Mouse (Mus musculus) small intestine, adult 2 months (tissue): ENCODE results near the gene Notch1.

Experiments used
- CTCF ChIP-seq: fragments of 200-500 bp; IDR thresholded peaks from 2 replicates; pipeline ENCODE4 v1.5.1; 2012; ENCODE audit warnings: low read depth, mild to moderate bottlenecking, control low read depth, inconsistent platforms, low read length, moderate library complexity, mixed read lengths; ENCODE audit not compliant: insufficient replicate concordance, insufficient read length; ENCODE audit errors: extremely low read depth
- POLR2A ChIP-seq: fragments of 200-500 bp; IDR thresholded peaks from 2 replicates; pipeline ENCODE4 v1.6.1; 2012; ENCODE audit warnings: low read depth, mild to moderate bottlenecking, control low read depth, inconsistent platforms, low read length, moderate library complexity

DNA sequence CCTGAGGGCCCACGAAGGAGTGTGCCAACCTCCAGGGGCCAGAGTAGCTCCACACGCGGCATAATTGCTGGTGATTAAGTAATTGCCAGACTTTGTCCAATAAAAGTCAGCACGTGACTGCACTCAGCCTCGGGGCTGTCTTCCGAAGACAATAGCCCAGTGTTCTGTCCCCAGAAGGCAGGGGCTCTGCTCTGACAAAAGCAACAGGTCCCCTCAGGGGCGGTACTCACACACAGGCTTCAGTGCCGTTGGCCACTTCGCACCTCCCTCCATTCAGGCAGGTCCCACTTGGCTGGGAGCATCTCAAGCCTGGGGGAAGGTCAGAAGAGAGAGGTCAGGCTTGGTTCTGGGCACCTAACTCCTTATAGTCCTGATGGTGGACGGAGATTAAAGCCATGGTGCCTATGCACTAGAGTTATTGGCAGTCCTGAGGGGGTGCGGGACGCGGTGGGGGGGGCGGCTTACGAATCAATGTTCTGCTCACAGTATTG is 14.8 kb downstream of the Notch1 start:
- no peak for TF ChIP-seq CTCF
- TF ChIP-seq POLR2A, result no peak
